16 mouse cellular contexts compared by ENCODE assay signal in genomic region chr10:31456806-31457205, GRCm38 (mm10). TPM values are rescaled to one million over a fixed set of nuclear protein-coding genes. Genes with fewer than 3 reads are reported as not detected.
"Had no signal": no experiment of that assay in that cellular context is flagged by ENCODE, and none has a peak within 500 bp of the region (broad histone marks: within the 10 kb centered on the region; RNA-seq: fewer than 3 reads in every experiment).

No protein-coding gene starts in this region.

- DNase-seq: lung, adult 18-20 months; lung, postnatal 14 days; lung, postnatal 36 days; right cerebral cortex, postnatal 14 days; thymus, adult 2 months; thymus, postnatal 25 days; thymus, postnatal 4 days had no signal

- H3K4me3 ChIP-seq: lung, embryonic 15.5 days; megakaryocyte, embryonic 14.5 days; midbrain, embryonic 13.5 days; midbrain, embryonic 15.5 days; neural tube, embryonic 12.5 days; stomach, embryonic 15.5 days had no signal

- H3K4me1 ChIP-seq: lung, embryonic 15.5 days; megakaryocyte, embryonic 14.5 days; midbrain, embryonic 13.5 days; midbrain, embryonic 15.5 days; neural tube, embryonic 12.5 days; stomach, embryonic 15.5 days had no signal

RNA-seq across cellular contexts. Expression of gene Tpd52l1, which starts 11.0 kb away (rescaled TPM):
- total RNA-seq: monocyte, adult 5-6 weeks; neutrophil, adult 5-6 weeks had no signal
- polyA plus RNA-seq: macrophage had no signal
